Mouse (Mus musculus) kidney, adult 11 months (tissue): Measurements from ENCODE around the gene Brd3.
"Not testable (repeated sequence)": the region's sequence is repeated elsewhere in the genome, so short reads cannot be mapped to it uniquely, and the experiment has no call there.

Experiments used
- DNase-seq: peaks from one replicate; pipeline ENCODE4 v3.0.0; 2022

Brd3 gene

DNA sequence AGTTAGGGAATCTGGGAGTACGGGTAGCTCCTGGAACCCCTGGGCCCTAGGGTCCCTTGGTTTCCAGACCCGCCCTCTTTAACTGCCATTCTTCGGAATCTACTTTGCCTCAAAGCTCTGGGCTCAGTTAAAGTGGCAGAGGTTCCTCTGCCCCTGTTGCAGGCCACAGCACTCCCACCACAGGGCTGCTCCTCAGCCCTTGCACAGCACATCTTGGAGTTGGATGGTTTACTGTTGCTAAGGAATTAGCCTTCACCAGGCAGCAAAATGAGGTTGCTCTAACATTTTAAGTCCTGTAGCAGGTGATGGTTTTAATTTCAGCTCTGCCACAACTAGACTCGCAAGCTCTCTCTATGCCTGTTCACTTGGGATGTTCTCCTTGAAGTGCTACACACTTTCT, at the start of gene Brd3:
Gene Brd3, minus strand, starts transcription at position 101 of the 400 bp plus-strand sequence.
- DNase-seq = no peak

DNA sequence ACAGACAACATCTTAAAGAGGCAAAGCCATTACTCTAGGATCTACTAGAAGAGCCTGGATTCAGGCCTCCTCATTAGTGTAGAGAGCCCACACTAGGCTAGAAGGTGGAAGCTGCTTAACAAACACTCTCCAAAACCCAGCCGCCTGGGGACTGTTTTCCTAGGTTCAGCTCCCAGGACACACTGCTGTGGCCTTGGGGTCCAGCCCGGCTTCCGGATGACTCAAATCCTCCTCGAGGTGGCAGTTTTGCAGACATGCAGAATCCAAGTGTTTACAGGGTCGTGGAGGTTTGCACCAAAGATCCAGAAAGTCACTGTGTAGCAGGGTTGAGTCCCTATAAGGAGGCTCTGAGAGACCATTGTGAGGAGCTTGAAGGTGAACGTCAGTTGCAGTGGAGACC, 49.5 kb upstream of the Brd3 start:
- DNase-seq = no peak

DNA sequence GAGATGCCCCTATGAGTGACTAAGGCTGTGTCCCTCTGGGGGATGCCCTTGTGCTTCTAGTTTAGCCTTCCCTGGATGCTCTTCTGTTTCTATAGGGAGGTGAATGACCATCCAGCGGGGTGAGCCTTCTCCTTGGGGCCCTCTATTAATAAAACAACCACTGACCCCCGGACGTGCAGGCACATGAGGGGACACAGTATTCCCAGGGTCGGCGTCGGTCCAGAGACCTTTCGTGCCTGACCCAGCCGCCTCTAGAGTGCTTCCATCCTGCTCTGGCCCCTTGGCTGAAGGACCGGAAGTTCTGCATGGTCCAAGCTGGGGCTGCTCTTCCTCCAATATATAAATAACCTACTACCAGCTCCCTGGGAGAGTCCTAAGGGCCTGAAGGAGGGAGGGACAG, 46.8 kb upstream of the Brd3 start:
- DNase-seq = peak; percentile 60

DNA sequence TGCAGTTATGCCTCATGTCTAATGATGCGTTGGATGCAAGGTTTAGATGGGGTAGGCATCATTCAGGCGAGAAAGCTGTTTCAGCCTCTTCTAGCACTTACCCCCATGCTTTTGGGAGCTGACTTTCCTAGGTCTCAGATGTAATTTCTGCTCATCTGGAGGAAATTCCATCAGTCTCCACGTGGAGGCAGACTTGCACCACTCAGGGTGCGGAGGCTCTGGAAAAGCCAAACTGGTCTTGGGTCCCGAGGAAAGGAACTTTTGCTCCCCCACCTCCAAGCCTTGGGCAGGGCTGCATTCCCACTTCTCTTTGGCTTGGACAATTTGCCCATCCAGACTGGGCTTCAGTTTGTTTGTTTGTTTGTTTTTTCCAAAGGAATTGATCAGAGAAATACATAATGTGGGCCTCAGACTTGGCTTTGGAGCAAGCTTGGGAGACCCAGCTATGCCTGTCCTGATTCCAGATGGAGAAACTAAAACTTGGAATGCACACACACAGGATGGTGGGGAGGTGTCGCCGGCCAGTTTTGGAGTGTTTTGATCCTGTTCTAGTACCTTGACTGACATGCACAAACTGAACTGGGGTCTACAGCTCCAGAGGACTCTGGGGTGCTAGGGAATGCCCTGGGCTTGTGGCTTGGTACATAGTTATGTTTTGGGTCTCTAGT, 45.3 kb upstream of the Brd3 start:
- peak; percentile 60 for DNase-seq

GRCm38 (mm10) chr2:27548664-27549369, 41.4 kb upstream of the Brd3 start:
- DNase-seq = peak; percentile 64

- no peak for DNase-seq
These were observed 40.5 kb upstream of the Brd3 start for GRCm38 (mm10) chr2:27547986-27548385.

- no peak for DNase-seq
These were observed 39.9 kb upstream of the Brd3 start for GRCm38 (mm10) chr2:27547326-27547725.

DNA sequence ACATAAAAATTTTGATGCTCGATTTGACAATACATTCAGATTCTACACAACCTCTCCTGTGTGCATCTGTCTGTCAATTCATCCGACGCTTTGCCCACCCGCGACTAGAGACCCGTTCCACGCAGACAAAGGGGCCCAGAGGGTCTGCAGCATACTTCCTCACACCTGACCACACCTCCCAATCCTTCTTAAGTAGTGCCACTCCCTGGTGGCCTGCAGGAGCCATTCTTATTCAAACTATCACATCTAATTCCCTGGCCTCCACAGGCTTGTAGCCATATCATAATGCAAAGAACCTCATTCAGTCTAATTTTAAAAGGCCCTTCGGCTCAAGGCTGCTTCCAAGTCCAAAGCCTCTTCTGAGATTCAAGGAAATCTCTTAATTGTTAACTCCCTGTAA, 38.6 kb upstream of the Brd3 start:
- DNase-seq = not testable (repeated sequence)

DNA sequence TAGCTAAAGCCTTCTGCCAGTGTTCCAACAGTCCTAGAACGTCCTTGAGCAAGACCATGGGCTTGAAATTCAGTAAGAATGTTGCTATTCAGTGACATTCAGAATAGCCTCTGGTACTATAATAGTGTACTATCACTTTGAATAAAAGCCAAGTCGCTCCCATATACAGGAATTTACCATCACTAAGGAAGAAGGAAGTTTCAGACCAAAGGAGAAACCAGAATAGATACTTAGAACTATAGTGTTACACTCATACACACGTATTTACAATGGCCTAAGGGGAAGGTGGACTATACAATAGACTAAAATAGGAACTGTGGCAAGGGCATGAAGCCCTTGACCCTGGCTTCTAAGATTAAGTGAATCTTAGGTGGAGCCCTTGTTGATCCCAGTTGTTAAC, 38.1 kb upstream of the Brd3 start:
- DNase-seq = not testable (repeated sequence)

GRCm38 (mm10) chr2:27544613-27545012, 37.2 kb upstream of the Brd3 start:
- no peak for DNase-seq

GRCm38 (mm10) chr2:27541225-27541624, 33.8 kb upstream of the Brd3 start:
- DNase-seq = no peak

- no peak for DNase-seq
These were observed 33.0 kb upstream of the Brd3 start for GRCm38 (mm10) chr2:27540515-27540836.

DNA sequence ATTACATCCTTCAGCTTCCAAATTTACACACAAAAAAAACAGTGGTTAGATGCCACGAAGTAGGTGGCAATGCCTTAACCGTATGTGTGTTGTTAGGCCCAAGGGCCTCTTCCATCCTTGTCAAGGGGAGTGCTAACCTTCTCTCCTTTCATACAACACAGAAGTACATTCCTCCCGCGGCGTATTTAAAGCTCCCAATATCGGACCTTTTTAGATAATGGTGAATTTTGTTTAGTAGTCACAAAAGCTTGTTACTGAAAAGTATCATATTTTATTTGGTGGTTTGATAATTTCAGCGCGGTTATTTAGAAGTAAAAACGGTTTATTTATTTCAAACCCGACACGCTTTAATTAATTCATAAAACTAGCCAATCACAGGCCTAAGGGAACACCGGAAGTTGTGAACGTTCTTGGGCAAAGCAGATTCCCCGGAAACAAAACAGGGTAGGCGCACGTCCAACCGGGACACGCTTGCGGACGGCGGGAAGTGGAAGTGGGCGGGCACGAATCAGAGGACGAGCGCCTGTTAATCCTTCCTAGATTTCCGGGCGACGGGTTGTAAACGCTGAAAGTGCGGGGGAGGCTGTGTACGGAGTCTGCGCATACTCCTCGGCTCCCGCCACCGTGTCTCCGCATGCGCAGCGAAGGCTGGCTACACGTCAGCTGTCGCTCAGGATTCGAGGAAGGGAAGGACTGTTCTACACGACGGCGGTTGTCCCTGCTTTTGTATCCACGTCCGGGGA, 32.5 kb upstream of the Brd3 start:
- DNase-seq = peak; percentile 99

DNA sequence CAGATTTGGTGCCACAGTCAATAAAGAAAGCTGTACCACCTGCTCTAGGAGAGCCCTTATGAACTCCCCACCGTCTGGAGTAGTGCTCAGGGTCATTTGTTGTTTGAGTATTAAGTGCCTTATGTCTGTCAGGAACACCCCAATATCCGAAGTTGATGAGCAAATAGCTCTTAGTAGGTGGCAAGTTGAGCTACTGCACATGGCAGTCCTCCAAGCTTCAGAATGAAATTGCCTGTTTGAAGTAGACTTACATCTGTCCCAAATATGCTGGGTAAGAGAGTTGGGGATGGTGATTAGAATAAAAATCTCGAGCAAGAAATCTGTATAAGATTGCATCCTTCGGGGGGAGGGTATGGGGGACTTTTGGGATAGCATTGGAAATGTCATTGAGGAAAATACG, 31.9 kb upstream of the Brd3 start:
- DNase-seq = no peak

GRCm38 (mm10) chr2:27538455-27539330, 31.2 kb upstream of the Brd3 start:
- DNase-seq = not testable (repeated sequence)

GRCm38 (mm10) chr2:27518283-27518682, 10.8 kb upstream of the Brd3 start:
- DNase-seq = no peak

GRCm38 (mm10) chr2:27516289-27516688, 8.8 kb upstream of the Brd3 start:
- DNase-seq = no peak

DNA sequence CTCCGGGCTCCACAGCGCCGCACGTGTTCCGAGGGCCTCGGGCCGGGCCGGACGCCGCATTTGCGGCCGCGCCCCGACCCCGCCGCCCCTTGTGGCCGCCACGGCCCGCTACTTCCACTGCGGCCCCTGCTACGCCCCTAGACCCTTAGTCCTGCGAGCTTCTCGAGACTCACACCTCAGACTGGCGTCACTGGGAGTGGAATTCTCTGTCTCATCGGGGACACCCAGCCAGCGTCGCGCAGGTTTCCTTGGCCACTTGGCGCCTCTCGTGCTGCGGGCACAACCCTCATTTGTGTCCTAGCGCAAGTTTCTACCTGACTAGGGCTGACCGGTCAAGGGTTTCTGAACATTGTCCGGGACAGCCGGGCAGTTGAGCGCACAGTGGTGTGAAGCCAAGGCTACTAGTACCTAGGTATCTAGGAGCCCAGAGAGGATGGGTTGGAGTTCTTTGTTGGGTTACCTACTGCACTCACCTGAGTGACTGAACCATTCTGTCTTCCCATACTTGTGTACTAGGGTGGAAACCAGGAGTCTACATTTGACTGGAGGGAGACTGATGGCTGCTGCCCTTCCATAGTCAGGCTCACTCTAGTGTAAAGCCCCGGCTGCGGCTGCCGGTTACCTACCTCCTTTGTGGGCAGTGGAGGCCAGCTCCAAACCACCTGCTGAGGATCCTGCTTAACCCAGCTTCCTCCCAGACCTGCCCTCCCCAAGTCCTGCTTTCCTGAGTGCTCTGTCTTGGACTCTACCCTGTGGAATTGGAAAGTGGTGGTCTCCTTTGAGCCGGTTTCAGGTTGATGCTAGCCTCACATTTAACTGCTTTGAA, 8.1 kb upstream of the Brd3 start:
- DNase-seq = peak; percentile 59

- DNase-seq = peak; percentile 92
These were observed 7.3 kb upstream of the Brd3 start, which contains the start of gene Wdr5 for GRCm38 (mm10) chr2:27514639-27515328. TSS of gene Wdr5 (plus strand) at chr2:27515157.

- DNase-seq = no peak
These were observed 6.4 kb upstream of the Brd3 start for GRCm38 (mm10) chr2:27513861-27514260.

- no peak for DNase-seq
These were observed 5.4 kb upstream of the Brd3 start for GRCm38 (mm10) chr2:27512909-27513308.
